Mouse (Mus musculus) heart, embryonic 13.5 days (tissue): ENCODE data around the gene Msi2. TPM values are rescaled to one million over a fixed set of nuclear protein-coding genes. Genes with fewer than 3 reads are reported as not detected.

Experiments
- ATAC-seq: fragments of 200-750 bp; cut with Nextera tagmentation; 2 replicates; pipeline ENCODE4 v1.8.0; 2017; ENCODE audit warnings: moderate TSS enrichment; ENCODE audit not compliant: insufficient number of reproducible peaks, low FRiP score, low TSS enrichment; ENCODE audit errors: extremely low read depth
- H3K27ac ChIP-seq: fragments of 300-500 bp; sonication (generic); replicated peaks from 2 replicates; pipeline ENCODE4 v1.5.1; 2015; ENCODE audit warnings: moderate library complexity, mild to moderate bottlenecking, inconsistent platforms
- H3K27me3 ChIP-seq: fragments of 300-500 bp; sonication (generic); replicated peaks from 2 replicates; pipeline ENCODE4 v1.6.1; 2015; ENCODE audit warnings: mild to moderate bottlenecking, inconsistent platforms
- H3K36me3 ChIP-seq: fragments of 300-500 bp; sonication (generic); 2 replicates; pipeline ENCODE4 v1.6.1; 2015; ENCODE audit warnings: mild to moderate bottlenecking, inconsistent platforms
- H3K4me1 ChIP-seq: fragments of 300-500 bp; sonication (generic); 2 replicates; pipeline ENCODE4 v1.6.1; 2015; ENCODE audit warnings: inconsistent platforms
- H3K4me2 ChIP-seq: fragments of 300-500 bp; sonication (generic); 2 replicates; pipeline ENCODE4 v1.6.1; 2015; ENCODE audit warnings: inconsistent platforms, mild to moderate bottlenecking, moderate library complexity
- H3K4me3 ChIP-seq: fragments of 300-500 bp; sonication (generic); 2 replicates; pipeline ENCODE4 v1.5.1; 2015; ENCODE audit warnings: moderate library complexity, mild to moderate bottlenecking, inconsistent platforms
- H3K9ac ChIP-seq: fragments of 300-500 bp; sonication (generic); 2 replicates; pipeline ENCODE4 v1.6.1; 2015; ENCODE audit warnings: inconsistent platforms, mild to moderate bottlenecking, moderate library complexity
- H3K9me3 ChIP-seq: fragments of 300-500 bp; sonication (generic); 2 replicates; pipeline ENCODE4 v1.6.1; 2016; ENCODE audit warnings: inconsistent platforms
- WGBS: fragments of 180-500 bp; shearing (Covaris S2); methylation state at CpG from one replicate; pipeline ENCODE4 v1.1.7; 2015; ENCODE audit warnings: mixed read lengths; 5-methylcytosine and 5-hydroxymethylcytosine counted together
- microRNA-seq: library from miRNA; unstranded; fragments of <30 nt; microRNA quantifications from one replicate; pipeline ENCODE4, GENCODE M21; 2016
- polyA plus RNA-seq: library from polyadenylated mRNA; unstranded; fragments of >200 nt; fragmentation: Nextera tagmentation; extraction: Ambion mirVana; gene quantifications from 2 replicates; pipeline ENCODE4 v1.2.1, GENCODE M21; 2015

Gene Msi2
- polyA plus RNA-seq, 1 experiment from 2014 or later = 16.2 TPM

DNA sequence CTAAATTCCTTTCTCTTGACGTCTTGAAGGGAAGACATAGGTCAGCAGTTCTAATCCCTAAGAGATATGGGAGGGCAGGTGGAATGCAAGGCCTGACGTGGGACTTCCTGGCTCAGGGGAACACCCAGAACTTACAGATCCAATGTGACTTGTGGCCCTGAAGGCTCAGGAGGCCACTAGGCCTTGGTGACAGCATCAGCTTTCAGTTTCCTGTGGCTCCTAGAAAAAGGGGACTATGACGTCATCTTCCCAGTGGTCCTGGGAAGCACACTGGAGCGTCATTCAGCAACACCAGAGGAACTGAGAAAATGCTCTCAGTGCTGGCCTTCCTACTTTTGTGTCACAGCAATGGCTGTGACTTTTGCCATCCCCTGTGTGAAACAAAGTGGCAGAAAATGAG is 427.1 kb downstream of the Msi2 start:
- 0 out of 2 replicates have a peak overlapping the region, but pooled peaks have one; percentile 8 for H3K27ac ChIP-seq
- ATAC-seq = no peak
- 41% methylated on average over 4 of the region's 4 CpGs for WGBS
- H3K4me1 ChIP-seq = peaks cover 52% of the 10 kb centered on the region
- no peaks in the 10 kb centered on the region for H3K9me3 ChIP-seq
- no peak overlapping the region for H3K4me3 ChIP-seq
- no peaks in the 10 kb centered on the region for H3K36me3 ChIP-seq
- H3K27me3 ChIP-seq = peaks cover 9% of the 10 kb centered on the region
- no peak overlapping the region for H3K9ac ChIP-seq
- no peak overlapping the region for H3K4me2 ChIP-seq

Small RNA genes within 50 kb of the gene (microRNA-seq; reads per million reads assigned to microRNA genes)
- 10.4 reads per million, percentile 27 among the genes with 10 or more reads in this experiment for gene Mir378b

Other genes starting within 250 kb of the Msi2 start
- gene Akap1, start 146.1 kb upstream of the Msi2 start, polyA plus RNA-seq = 31.4 and 33.7 TPM in 2 replicates
- 44.6 and 49.1 TPM in 2 replicates for gene Scpep1, start 237.0 kb upstream of the Msi2 start, polyA plus RNA-seq
- gene Elobl, start 248.4 kb upstream of the Msi2 start, polyA plus RNA-seq = not detected in 2 replicates